Mouse (Mus musculus) heart, embryonic 14.5 days (tissue): Measurements from ENCODE around the gene Uvrag. TPM values are rescaled to one million over a fixed set of nuclear protein-coding genes. Genes with fewer than 3 reads are reported as not detected.

Source experiments
- ATAC-seq: fragments of 200-750 bp; cut with Nextera tagmentation; 2 replicates; pipeline ENCODE4 v1.8.0; 2017; ENCODE audit warnings: low read depth, moderate TSS enrichment; ENCODE audit not compliant: insufficient number of reproducible peaks, insufficient read depth, low FRiP score
- H3K27ac ChIP-seq, 2 experiments: fragments of 200-500 bp in 1 of 2; fragments of 300-500 bp in 1 of 2; sonication (generic) in 1 of 2; replicated peaks in 1 of 2; 2 replicates each; pipeline ENCODE4 v1.5.1; 2012 to 2014; ENCODE audit warnings: low read depth in 2 of 2, low read length in 2 of 2, control low read depth in 1 of 2, mild to moderate bottlenecking in 1 of 2, mixed read lengths in 1 of 2; ENCODE audit not compliant: control insufficient read depth in 1 of 2, insufficient read depth in 1 of 2
- H3K27me3 ChIP-seq: fragments of 300-500 bp; sonication (generic); 2 replicates; pipeline ENCODE4 v1.6.1; 2014; ENCODE audit warnings: mild to moderate bottlenecking, low read length, control low read depth; ENCODE audit not compliant: control insufficient read depth, insufficient read depth
- H3K36me3 ChIP-seq: fragments of 300-500 bp; sonication (generic); 2 replicates; pipeline ENCODE4 v1.6.1; 2014; ENCODE audit warnings: mild to moderate bottlenecking, control low read depth, low read length, mixed read lengths; ENCODE audit not compliant: control insufficient read depth, insufficient read depth
- H3K4me1 ChIP-seq, 2 experiments: fragments of 200-500 bp in 1 of 2; fragments of 300-500 bp in 1 of 2; sonication (generic) in 1 of 2; 2 replicates each; pipeline ENCODE4 v1.6.1; 2012 to 2014; ENCODE audit warnings: low read length in 2 of 2, control low read depth in 1 of 2, mixed read lengths in 1 of 2; ENCODE audit not compliant: control insufficient read depth in 2 of 2, insufficient read depth in 2 of 2
- H3K4me2 ChIP-seq: fragments of 300-500 bp; sonication (generic); 2 replicates; pipeline ENCODE4 v1.6.1; 2014; ENCODE audit warnings: mild to moderate bottlenecking, low read length
- H3K4me3 ChIP-seq, 2 experiments: fragments of 200-500 bp in 1 of 2; fragments of 300-500 bp in 1 of 2; sonication (generic) in 1 of 2; 2 replicates each; pipeline ENCODE4 v1.5.1; 2012 to 2014; ENCODE audit warnings: low read length in 2 of 2, mild to moderate bottlenecking in 2 of 2, control low read depth in 1 of 2, low read depth in 1 of 2, moderate library complexity in 1 of 2; ENCODE audit not compliant: control insufficient read depth in 1 of 2, insufficient read depth in 1 of 2
- H3K9ac ChIP-seq: fragments of 300-500 bp; sonication (generic); 2 replicates; pipeline ENCODE4 v1.6.1; 2014; ENCODE audit warnings: mild to moderate bottlenecking, low read length
- H3K9me3 ChIP-seq: fragments of 300-500 bp; sonication (generic); 2 replicates; pipeline ENCODE4 v1.6.1; 2016; ENCODE audit warnings: low read length, control low read depth; ENCODE audit not compliant: control insufficient read depth
- WGBS: fragments of 180-500 bp; shearing (Covaris S2); extraction: QIAGEN DNeasy Blood & Tissue Kit; methylation state at CpG from one replicate; pipeline ENCODE4 v1.1.7; 2014; 5-methylcytosine and 5-hydroxymethylcytosine counted together
- polyA plus RNA-seq: library from polyadenylated mRNA; unstranded; fragments of >200 nt; fragmentation: Nextera tagmentation; extraction: Ambion mirVana; gene quantifications from 2 replicates; pipeline ENCODE4 v1.2.1, GENCODE M21; 2014

Gene Uvrag
- polyA plus RNA-seq, 1 experiment from 2014 or later: 18.9 TPM

GRCm38 (mm10) chr7:99086646-99087443, 54.1 kb downstream of the Uvrag start:
- WGBS: 80% methylated on average over 9 of the region's 9 CpGs
- ATAC-seq: no peak
- H3K4me2 ChIP-seq: no peak overlapping the region
- no peaks in the 10 kb centered on the region for H3K9me3 ChIP-seq
- H3K4me1 ChIP-seq: peaks cover 0 to 4% of the 10 kb centered on the region in 2 experiments; a peak in 1 of 4 replicates
- no peak overlapping the region for H3K27ac ChIP-seq
- H3K36me3 ChIP-seq: peaks cover 25% of the 10 kb centered on the region; the same call in 1 of the 2 replicates
- H3K9ac ChIP-seq: no peak overlapping the region
- no peaks in the 10 kb centered on the region for H3K27me3 ChIP-seq
- H3K4me3 ChIP-seq: no peak overlapping the region

GRCm38 (mm10) chr7:99085249-99085648, 55.7 kb downstream of the Uvrag start:
- Histone ChIP-seq H3K9ac (no peak overlapping the region), H3K4me3 (no peak overlapping the region), H3K36me3 (peaks cover 25% of the 10 kb centered on the region; the same call in 1 of the 2 replicates), H3K27me3 (no peaks in the 10 kb centered on the region), H3K9me3 (no peaks in the 10 kb centered on the region), H3K4me1 (peaks cover 0 to 4% of the 10 kb centered on the region in 2 experiments; a peak in 1 of 4 replicates), H3K4me2 (no peak overlapping the region), H3K27ac (no peak overlapping the region)
- no peak for ATAC-seq
- WGBS: 78% methylated on average over 3 of the region's 3 CpGs

- no peaks in the 10 kb centered on the region for H3K9me3 ChIP-seq
- H3K36me3 ChIP-seq: no peaks in the 10 kb centered on the region
- no peak overlapping the region for H3K27ac ChIP-seq
- H3K27me3 ChIP-seq: no peaks in the 10 kb centered on the region
- H3K4me3 ChIP-seq: no peak overlapping the region
- H3K4me1 ChIP-seq: peaks cover 6 to 8% of the 10 kb centered on the region in 2 experiments; a peak in 3 of 4 replicates
- H3K9ac ChIP-seq: no peak overlapping the region
- WGBS: 34% methylated on average over 4 of the region's 4 CpGs
- H3K4me2 ChIP-seq: no peak overlapping the region
- no peak for ATAC-seq
These were observed 61.4 kb downstream of the Uvrag start for GRCm38 (mm10) chr7:99079522-99079921.

- Histone ChIP-seq H3K9me3 (no peaks in the 10 kb centered on the region), H3K4me2 (no peak overlapping the region), H3K9ac (no peak overlapping the region), H3K36me3 (no peaks in the 10 kb centered on the region), H3K4me1 (peaks cover 6 to 14% of the 10 kb centered on the region in 2 experiments), H3K4me3 (no peak overlapping the region), H3K27me3 (no peaks in the 10 kb centered on the region), H3K27ac (no peak overlapping the region)
- no peak for ATAC-seq
- 93% methylated on average over 6 of the region's 6 CpGs for WGBS
These were observed 62.1 kb downstream of the Uvrag start for GRCm38 (mm10) chr7:99078805-99079204.

- Histone ChIP-seq H3K27me3 (no peaks in the 10 kb centered on the region), H3K4me1 (peaks cover 9 to 24% of the 10 kb centered on the region in 2 experiments), H3K36me3 (no peaks in the 10 kb centered on the region), H3K27ac (no peak overlapping the region; a peak in 1 of 4 replicates), H3K9me3 (no peaks in the 10 kb centered on the region), H3K9ac (no peak overlapping the region), H3K4me3 (no peak overlapping the region), H3K4me2 (no peak overlapping the region)
- WGBS: 43% methylated on average over 8 of the region's 8 CpGs
- no peak for ATAC-seq
These were observed 63.7 kb downstream of the Uvrag start for GRCm38 (mm10) chr7:99077234-99077633.

- no peaks in the 10 kb centered on the region for H3K27me3 ChIP-seq
- H3K9ac ChIP-seq: no peak overlapping the region
- H3K27ac ChIP-seq: no peak overlapping the region
- WGBS: 89% methylated on average over 5 of the region's 5 CpGs
- no peak for ATAC-seq
- no peaks in the 10 kb centered on the region for H3K36me3 ChIP-seq
- H3K4me2 ChIP-seq: no peak overlapping the region
- H3K4me3 ChIP-seq: no peak overlapping the region
- peaks cover 19 to 39% of the 10 kb centered on the region in 2 experiments for H3K4me1 ChIP-seq
- H3K9me3 ChIP-seq: no peaks in the 10 kb centered on the region
These were observed 65.8 kb downstream of the Uvrag start for GRCm38 (mm10) chr7:99075101-99075500.

GRCm38 (mm10) chr7:99073734-99074372, 67.1 kb downstream of the Uvrag start:
- Histone ChIP-seq H3K36me3 (0 out of 2 replicates have a peak, but pooled peaks cover 2% of the 10 kb centered on the region), H3K4me2 (no peak overlapping the region), H3K4me1 (peaks cover 19 to 39% of the 10 kb centered on the region in 2 experiments), H3K27me3 (no peaks in the 10 kb centered on the region), H3K27ac (no peak overlapping the region), H3K9ac (no peak overlapping the region), H3K9me3 (no peaks in the 10 kb centered on the region), H3K4me3 (no peak overlapping the region)
- ATAC-seq: no peak
- 28% methylated on average over 7 of the region's 7 CpGs for WGBS
